Mouse (Mus musculus) MEL (cell line): ENCODE results near the gene Upk3b. TPM values are rescaled to one million over a fixed set of nuclear protein-coding genes. Genes with fewer than 3 reads are reported as not detected.

Experiments used
- DNase-seq: peaks from one replicate; pipeline ENCODE4 v3.0.0; 2011; ENCODE audit warnings: low read depth, low spot score
- H3K27ac ChIP-seq: 2 replicates; pipeline ENCODE4 v1.5.1; 2012; ENCODE audit warnings: low read depth, mild to moderate bottlenecking, control low read depth, low read length, moderate library complexity; ENCODE audit not compliant: control insufficient read depth
- H3K27me3 ChIP-seq, 2 experiments: fragments of 150-350 bp in 1 of 2; sonication (generic) in 1 of 2; 2 replicates each; pipeline ENCODE4 v1.6.1; 2012; ENCODE audit warnings: low read length in 2 of 2, mild to moderate bottlenecking in 2 of 2, improper control_type of control experiment in 1 of 2, moderate library complexity in 1 of 2; ENCODE audit not compliant: insufficient read depth in 2 of 2, control insufficient read depth in 1 of 2
- H3K36me3 ChIP-seq, 2 experiments: 2 replicates each; pipeline ENCODE4 v1.6.1; 2012 to 2014; ENCODE audit warnings: low read length in 2 of 2, improper control_type of control experiment in 1 of 2, inconsistent platforms in 1 of 2, mild to moderate bottlenecking in 1 of 2; ENCODE audit not compliant: insufficient read depth in 2 of 2, control insufficient read depth in 1 of 2
- H3K4me1 ChIP-seq, 2 experiments: fragments of 150-350 bp in 1 of 2; sonication (generic) in 1 of 2; 2 replicates each; pipeline ENCODE4 v1.6.1; 2012; ENCODE audit warnings: low read length in 2 of 2, improper control_type of control experiment in 1 of 2, mild to moderate bottlenecking in 1 of 2; ENCODE audit not compliant: insufficient read depth in 2 of 2, control insufficient read depth in 1 of 2
- H3K4me3 ChIP-seq, 2 experiments: fragments of 150-350 bp in 1 of 2; sonication (generic) in 1 of 2; 2 replicates each; pipeline ENCODE4 v1.5.1; 2012; ENCODE audit warnings: low read depth in 2 of 2, low read length in 2 of 2, mild to moderate bottlenecking in 2 of 2, moderate library complexity in 2 of 2, control low read depth in 1 of 2, improper control_type of control experiment in 1 of 2; ENCODE audit not compliant: control insufficient read depth in 1 of 2, insufficient read depth in 1 of 2
- H3K79me2 ChIP-seq: 2 replicates; pipeline ENCODE4 v1.6.1; 2012; ENCODE audit warnings: mild to moderate bottlenecking, low read length, moderate library complexity; ENCODE audit not compliant: control insufficient read depth, poor library complexity, insufficient read depth
- H3K9ac ChIP-seq: 2 replicates; pipeline ENCODE4 v1.6.1; 2012; ENCODE audit warnings: low read depth, mild to moderate bottlenecking, control low read depth, low read length, moderate library complexity; ENCODE audit not compliant: control insufficient read depth, poor library complexity, severe bottlenecking
- H3K9me3 ChIP-seq: fragments of 150-350 bp; sonication (generic); replicated peaks from 2 replicates; pipeline ENCODE4 v1.6.1; 2012; ENCODE audit warnings: mild to moderate bottlenecking, low read length, improper control_type of control experiment, moderate library complexity; ENCODE audit not compliant: insufficient read depth
- BHLHE40 ChIP-seq: IDR thresholded peaks from 2 replicates; pipeline ENCODE4 v1.6.1; 2012; ENCODE audit warnings: low read depth, mild to moderate bottlenecking, inconsistent platforms, low read length, improper control_type of control experiment, borderline replicate concordance
- CHD1 ChIP-seq: IDR thresholded peaks from 2 replicates; pipeline ENCODE4 v1.6.1; 2012; ENCODE audit warnings: low read depth, mild to moderate bottlenecking, inconsistent platforms, low read length, improper control_type of control experiment
- CHD2 ChIP-seq: IDR thresholded peaks from 2 replicates; pipeline ENCODE4 v1.6.1; 2011; ENCODE audit warnings: low read length, improper control_type of control experiment
- CTCF ChIP-seq, 3 experiments: IDR thresholded peaks in 2 of 3; conservative IDR thresholded peaks in 1 of 3; 2 replicates each; pipeline ENCODE4 v1.5.1; 2011 to 2012; ENCODE audit warnings: low read length in 3 of 3, low read depth in 2 of 3, mild to moderate bottlenecking in 2 of 3, improper control_type of control experiment in 1 of 3, inconsistent platforms in 1 of 3, mixed read lengths in 1 of 3, moderate library complexity in 1 of 3; ENCODE audit not compliant: control insufficient read depth in 1 of 3, insufficient read depth in 1 of 3, poor library complexity in 1 of 3, severe bottlenecking in 1 of 3
- E2F4 ChIP-seq: IDR thresholded peaks from 2 replicates; pipeline ENCODE4 v1.6.1; 2011; ENCODE audit warnings: low read depth, low read length, improper control_type of control experiment, borderline replicate concordance
- EP300 ChIP-seq, 2 experiments: IDR thresholded peaks; 2 replicates each; pipeline ENCODE4 v1.6.1; 2011; ENCODE audit warnings: improper control_type of control experiment in 2 of 2, low read length in 2 of 2, low read depth in 1 of 2, mild to moderate bottlenecking in 1 of 2
- ETS1 ChIP-seq: IDR thresholded peaks from 2 replicates; pipeline ENCODE4 v1.6.1; 2012; ENCODE audit warnings: low read depth, mild to moderate bottlenecking, inconsistent platforms, low read length, improper control_type of control experiment, moderate library complexity
- GABPA ChIP-seq: IDR thresholded peaks from 2 replicates; pipeline ENCODE4 v1.6.1; 2012; ENCODE audit warnings: low read depth, mild to moderate bottlenecking, inconsistent platforms, low read length, improper control_type of control experiment, moderate library complexity
- GATA1 ChIP-seq: IDR thresholded peaks from 2 replicates; pipeline ENCODE4 v1.6.1; 2011; ENCODE audit warnings: low read depth, low read length, improper control_type of control experiment
- JUND ChIP-seq: IDR thresholded peaks from 2 replicates; pipeline ENCODE4 v1.6.1; 2011; ENCODE audit warnings: low read depth, mild to moderate bottlenecking, improper control_type of control experiment, low read length
- KAT2A ChIP-seq: conservative IDR thresholded peaks from 2 replicates; pipeline ENCODE4 v1.6.1; 2012; ENCODE audit warnings: low read depth, low read length, improper control_type of control experiment, inconsistent platforms
- MAX ChIP-seq: IDR thresholded peaks from 2 replicates; pipeline ENCODE4 v1.6.1; 2011; ENCODE audit warnings: low read length, improper control_type of control experiment
- MEF2A ChIP-seq: IDR thresholded peaks from 2 replicates; pipeline ENCODE4 v1.6.1; 2014; ENCODE audit warnings: low read depth, mild to moderate bottlenecking, inconsistent platforms, low read length, improper control_type of control experiment; ENCODE audit not compliant: poor library complexity, insufficient replicate concordance, severe bottlenecking; ENCODE audit errors: extremely low read depth
- MYB ChIP-seq: IDR thresholded peaks from 2 replicates; pipeline ENCODE4 v1.6.1; 2011; ENCODE audit warnings: mild to moderate bottlenecking, low read depth, low read length, improper control_type of control experiment
- MYC ChIP-seq: IDR thresholded peaks from 2 replicates; pipeline ENCODE4 v1.6.1; 2011; ENCODE audit warnings: low read depth, mild to moderate bottlenecking, low read length, improper control_type of control experiment, moderate library complexity
- NRF1 ChIP-seq: IDR thresholded peaks from 2 replicates; pipeline ENCODE4 v1.6.1; 2014; ENCODE audit warnings: low read depth, mild to moderate bottlenecking, inconsistent platforms, low read length, improper control_type of control experiment, moderate library complexity; ENCODE audit not compliant: poor library complexity, insufficient read depth, severe bottlenecking
- POLR2A ChIP-seq, 2 experiments: IDR thresholded peaks; 2 replicates each; pipeline ENCODE4 v1.6.1; 2011 to 2012; ENCODE audit warnings: low read length in 2 of 2, mild to moderate bottlenecking in 2 of 2, control low read depth in 1 of 2, improper control_type of control experiment in 1 of 2, low read depth in 1 of 2, moderate library complexity in 1 of 2; ENCODE audit not compliant: control insufficient read depth in 1 of 2, insufficient read depth in 1 of 2, poor library complexity in 1 of 2
- POLR2AphosphoS2 ChIP-seq: IDR thresholded peaks from 2 replicates; pipeline ENCODE4 v1.6.1; 2011; ENCODE audit warnings: low read length, improper control_type of control experiment
- RCOR1 ChIP-seq: IDR thresholded peaks from 2 replicates; pipeline ENCODE4 v1.6.1; 2012; ENCODE audit warnings: low read depth, mild to moderate bottlenecking, inconsistent platforms, low read length, improper control_type of control experiment
- TBP ChIP-seq: IDR thresholded peaks from 2 replicates; pipeline ENCODE4 v1.8.0; 2011; ENCODE audit warnings: low read depth, low read length, improper control_type of control experiment
- TCF12 ChIP-seq: IDR thresholded peaks from 2 replicates; pipeline ENCODE4 v1.6.1; 2014; ENCODE audit warnings: low read depth, mild to moderate bottlenecking, inconsistent platforms, low read length, improper control_type of control experiment, moderate library complexity
- UBTF ChIP-seq: IDR thresholded peaks from 2 replicates; pipeline ENCODE4 v1.6.1; 2012; ENCODE audit warnings: low read depth, mild to moderate bottlenecking, inconsistent platforms, low read length, improper control_type of control experiment, moderate library complexity, borderline replicate concordance; ENCODE audit not compliant: insufficient read depth
- USF1 ChIP-seq: IDR thresholded peaks from 2 replicates; pipeline ENCODE4 v1.6.1; 2014; ENCODE audit warnings: low read depth, mild to moderate bottlenecking, inconsistent platforms, low read length, improper control_type of control experiment, moderate library complexity
- USF2 ChIP-seq, 2 experiments: IDR thresholded peaks; 2 replicates each; pipeline ENCODE4 v1.6.1; 2011 to 2012; ENCODE audit warnings: improper control_type of control experiment in 2 of 2, low read length in 2 of 2, borderline replicate concordance in 1 of 2, inconsistent platforms in 1 of 2, low read depth in 1 of 2, mild to moderate bottlenecking in 1 of 2; ENCODE audit not compliant: insufficient read depth in 1 of 2
- ZKSCAN1 ChIP-seq: IDR thresholded peaks from 2 replicates; pipeline ENCODE4 v1.6.1; 2012; ENCODE audit warnings: low read depth, mild to moderate bottlenecking, inconsistent platforms, low read length, improper control_type of control experiment, moderate library complexity
- polyA plus RNA-seq, 2 experiments: library from polyadenylated mRNA; stranded (reverse) in 1 of 2; unstranded in 1 of 2; fragments of >175 nt in 1 of 2; fragments of >200 nt in 1 of 2; gene quantifications; 2 replicates each; pipeline versions ENCODE4 v1.2.1 to v1.2.4; 2012; ENCODE audit warnings: low replicate concordance in 2 of 2, low read depth in 1 of 2; ENCODE audit not compliant: insufficient read length in 2 of 2, insufficient read depth in 1 of 2, missing spikeins in 1 of 2
- total RNA-seq: library from RNA; depleted of rRNA; stranded (reverse); fragments of 300-350 nt; gene quantifications from 2 replicates; pipeline ENCODE4 v1.2.3, GENCODE M21; 2012

Gene Upk3b
- total and polyA plus RNA-seq, 3 experiments = not detected

GRCm38 (mm10) chr5:136002325-136002724, 36.0 kb upstream of the Upk3b start:
- H3K9ac ChIP-seq = no peak overlapping the region
- H3K4me1 ChIP-seq = no peaks in the 10 kb centered on the region
- no peak for TF ChIP-seq RCOR1
- no peak for TF ChIP-seq MYB
- no peak for TF ChIP-seq E2F4
- no peak for TF ChIP-seq CTCF (IDR thresholded peaks at IDR 0.05 in 2 of 3, conservative IDR thresholded peaks at IDR 0.05 in 1 of 3; ENCODE audit: control insufficient read depth in 1 of 3, insufficient read depth in 1 of 3, low read depth in 2 of 3, low read length in 3 of 3, poor library complexity in 1 of 3, severe bottlenecking in 1 of 3)
- no peak for TF ChIP-seq USF2 (IDR thresholded peaks at IDR 0.05; ENCODE audit: borderline replicate concordance in 1 of 2, insufficient read depth in 1 of 2, low read depth in 1 of 2, low read length in 2 of 2)
- no peak for TF ChIP-seq GABPA
- no peak for TF ChIP-seq BHLHE40
- TF ChIP-seq USF1 = no peak
- TF ChIP-seq EP300 (IDR thresholded peaks at IDR 0.05; ENCODE audit: low read depth in 1 of 2, low read length in 2 of 2) = no peak
- TF ChIP-seq NRF1 = no peak
- no peak for TF ChIP-seq MAX
- H3K36me3 ChIP-seq = peaks cover 0 to 3% of the 10 kb centered on the region in 2 experiments; a peak in 2 of 4 replicates
- no peaks in the 10 kb centered on the region for H3K27me3 ChIP-seq
- no peaks in the 10 kb centered on the region for H3K79me2 ChIP-seq
- H3K9me3 ChIP-seq = no peaks in the 10 kb centered on the region
- no peak overlapping the region for H3K27ac ChIP-seq
- no peak overlapping the region for H3K4me3 ChIP-seq
- no peak for DNase-seq

- no peak overlapping the region for H3K27ac ChIP-seq
- H3K79me2 ChIP-seq = no peaks in the 10 kb centered on the region
Observed at GRCm38 (mm10) chr5:136002751-136003151, 35.5 kb upstream of the Upk3b start.

GRCm38 (mm10) chr5:136004537-136004936, 33.8 kb upstream of the Upk3b start:
- no peak overlapping the region for H3K4me3 ChIP-seq
- H3K4me1 ChIP-seq = peaks cover 0 to 4% of the 10 kb centered on the region in 2 experiments; a peak in 1 of 4 replicates
- H3K9me3 ChIP-seq = no peaks in the 10 kb centered on the region
- H3K27me3 ChIP-seq = no peaks in the 10 kb centered on the region
- H3K27ac ChIP-seq = no peak overlapping the region
- TF ChIP-seq JUND (no peak), ZKSCAN1 (no peak), POLR2A (IDR thresholded peaks at IDR 0.05; ENCODE audit: control insufficient read depth in 1 of 2, insufficient read depth in 1 of 2, low read depth in 1 of 2, low read length in 2 of 2, poor library complexity in 1 of 2) (no peak), POLR2AphosphoS2 (no peak), MAX (no peak), USF1 (no peak), TCF12 (no peak), KAT2A (no peak), UBTF (no peak), TBP (no peak), ETS1 (no peak), CHD2 (no peak), MYC (no peak), CHD1 (no peak), GATA1 (no peak), MEF2A (no peak)
- no peaks in the 10 kb centered on the region for H3K79me2 ChIP-seq
- H3K9ac ChIP-seq = no peak overlapping the region
- no peak for DNase-seq
- no peaks in the 10 kb centered on the region for H3K36me3 ChIP-seq

More at GRCm38 (mm10) chr5:136002751-136003151, 35.5 kb upstream of the Upk3b start:
- H3K27me3 ChIP-seq = no peaks in the 10 kb centered on the region
- H3K9ac ChIP-seq = no peak overlapping the region
- no peak overlapping the region for H3K4me3 ChIP-seq
- H3K9me3 ChIP-seq = no peaks in the 10 kb centered on the region
- no peak for DNase-seq
- no peak for TF ChIP-seq MYC
- no peak for TF ChIP-seq EP300 (IDR thresholded peaks at IDR 0.05; ENCODE audit: low read depth in 1 of 2, low read length in 2 of 2)
- TF ChIP-seq, all 39 proteins: peak for 0
- Histone ChIP-seq H3K4me1 (peaks cover 0 to 2% of the 10 kb centered on the region in 2 experiments; a peak in 1 of 4 replicates), H3K36me3 (peaks cover 0 to 2% of the 10 kb centered on the region in 2 experiments; a peak in 1 of 4 replicates)
